Comparison of ENCODE assay signal across 23 mouse cellular contexts in genomic region chr19:10434927-10435326, GRCm38 (mm10). TPM values are rescaled to one million over a fixed set of nuclear protein-coding genes. Genes with fewer than 3 reads are reported as not detected.
DNase-seq lines count a peak whose midpoint lies in the region; ATAC-seq lines count a peak whose summit lies in the region.
"Had no signal": no experiment of that assay in that cellular context is flagged by ENCODE, and none has a peak within 500 bp of the region (broad histone marks: within the 10 kb centered on the region; RNA-seq: fewer than 3 reads in every experiment).

No protein-coding gene starts in this region.

- H3K4me3 ChIP-seq in heart, embryonic 13.5 days: no peak overlapping the region
- H3K4me3 ChIP-seq in lung, embryonic 15.5 days: no peak overlapping the region
- H3K4me3 ChIP-seq: embryonic facial prominence, embryonic 10.5 days; forebrain, embryonic 12.5 days; heart, embryonic 15.5 days; liver, embryonic 12.5 days had no signal

- H3K36me3 ChIP-seq in heart, embryonic 13.5 days: no peaks in the 10 kb centered on the region
- H3K36me3 ChIP-seq in lung, embryonic 15.5 days: no peaks in the 10 kb centered on the region
- H3K36me3 ChIP-seq: embryonic facial prominence, embryonic 10.5 days; G1E; heart, embryonic 15.5 days; liver, embryonic 12.5 days had no signal

- no peak for ATAC-seq in heart, embryonic 13.5 days (ENCODE audit: extremely low read depth, insufficient number of reproducible peaks, low FRiP score, low TSS enrichment)
- ATAC-seq in lung, embryonic 15.5 days (ENCODE audit: borderline replicate concordance, extremely low read depth, low FRiP score, low TSS enrichment): peak; percentile 68
- ATAC-seq: activated CD4-positive, CD25-positive, alpha-beta regulatory T cell, adult 4 months; hindbrain, postnatal 0 days; liver, embryonic 12.5 days had no signal

- H3K9ac ChIP-seq in heart, embryonic 13.5 days: no peak overlapping the region
- no peak overlapping the region for H3K9ac ChIP-seq in lung, embryonic 15.5 days
- H3K9ac ChIP-seq: forebrain, embryonic 12.5 days; heart, embryonic 15.5 days; liver, embryonic 12.5 days had no signal

- intact Hi-C loops in heart, postnatal 10 days (cut with DNase I): loop anchor here (5.0 kb wide), 1 partner anchor 178 kb away; no protein-coding TSS in a partner anchor

- DNase-seq in heart, postnatal 10 days: no peak
- peak; percentile 54 to 81 for DNase-seq in lung, postnatal 4 days
- no peak for DNase-seq in embryo, embryonic 11 days
- DNase-seq in embryo, embryonic 10.5 days (ENCODE audit: low spot score): no peak
- DNase-seq in natural killer cell, adult 2 months (ENCODE audit: low spot score in 2 of 2): no peak
- DNase-seq: adrenal gland, postnatal 10 days; cerebellum, postnatal 14 days; kidney, adult 9 months; kidney, postnatal 36 days; right cerebral cortex, adult 18-20 months had no signal

- H3K27ac ChIP-seq in heart, embryonic 13.5 days (replicated peaks): 0 out of 2 replicates have a peak overlapping the region, but pooled peaks have one; percentile 37
- H3K27ac ChIP-seq in lung, embryonic 15.5 days: peak overlapping the region; percentile 77
- H3K27ac ChIP-seq: embryonic facial prominence, embryonic 10.5 days; forebrain, embryonic 12.5 days; hindbrain, postnatal 0 days; liver, embryonic 12.5 days had no signal

- 71% methylated on average over 6 of the region's 6 CpGs for WGBS in heart, embryonic 13.5 days
- WGBS in lung, embryonic 15.5 days: 37% methylated on average over 6 of the region's 6 CpGs

- no peak overlapping the region for H3K4me2 ChIP-seq in heart, embryonic 13.5 days
- H3K4me2 ChIP-seq in lung, embryonic 15.5 days: peak overlapping the region; percentile 10; the same call in 1 of the 2 replicates
- H3K4me2 ChIP-seq: forebrain, embryonic 12.5 days; liver, embryonic 12.5 days; midbrain, embryonic 11.5 days had no signal

- peaks cover 40% of the 10 kb centered on the region for H3K4me1 ChIP-seq in heart, embryonic 13.5 days
- peaks cover 41% of the 10 kb centered on the region for H3K4me1 ChIP-seq in lung, embryonic 15.5 days

- H3K27me3 ChIP-seq in heart, embryonic 13.5 days (replicated peaks): peaks cover 56% of the 10 kb centered on the region
- no peaks in the 10 kb centered on the region for H3K27me3 ChIP-seq in lung, embryonic 15.5 days

- H3K9me3 ChIP-seq in heart, embryonic 13.5 days: no peaks in the 10 kb centered on the region
- H3K9me3 ChIP-seq in lung, embryonic 15.5 days: no peaks in the 10 kb centered on the region
- H3K9me3 ChIP-seq: embryonic facial prominence, embryonic 10.5 days; forebrain, embryonic 12.5 days; G1E; heart, embryonic 15.5 days; liver, embryonic 12.5 days had no signal

RNA-seq across cellular contexts. Expression of gene Lrrc10b, which starts 22.3 kb away (rescaled TPM):
- 0.09 and 0.11 TPM in 2 replicates for polyA plus RNA-seq in heart, embryonic 13.5 days (2015; fragmentation: Nextera tagmentation; extraction: Ambion mirVana)
- 1 to 10 TPM; 2.2 to 7.3 TPM for total RNA-seq in heart, postnatal 10 days (2021)
- polyA plus RNA-seq in lung, embryonic 15.5 days (2015; fragmentation: Nextera tagmentation; extraction: Ambion mirVana): 0.79 and 1.1 TPM in 2 replicates
- total RNA-seq: G1E; granulocyte monocyte progenitor cell, adult 5-6 weeks; hematopoietic stem cell, adult 5-6 weeks had no signal
- polyA plus RNA-seq: activated CD4-positive, CD25-positive, alpha-beta regulatory T cell, adult 4 months; G1E; limb, embryonic 11.5 days had no signal

RNA-seq across cellular contexts. Expression of gene Syt7, which starts 46.0 kb away (rescaled TPM):
- polyA plus RNA-seq in heart, embryonic 13.5 days (2015; fragmentation: Nextera tagmentation; extraction: Ambion mirVana): 0.43 and 0.61 TPM in 2 replicates
- total RNA-seq in heart, postnatal 10 days (2021): 10 to 100 TPM; 34.3 to 36.2 TPM
- 2.1 TPM in 2 replicates for polyA plus RNA-seq in lung, embryonic 15.5 days (2015; fragmentation: Nextera tagmentation; extraction: Ambion mirVana)
- total RNA-seq: granulocyte monocyte progenitor cell, adult 5-6 weeks; hematopoietic stem cell, adult 5-6 weeks had no signal
- polyA plus RNA-seq: G1E had no signal

RNA-seq across cellular contexts. Expression of gene Ppp1r32, which starts 47.8 kb away (rescaled TPM):
- polyA plus RNA-seq in heart, embryonic 13.5 days (2015; fragmentation: Nextera tagmentation; extraction: Ambion mirVana): 0.10 and 0.19 TPM in 2 replicates
- under 1 TPM; 0.40 to 0.93 TPM for total RNA-seq in heart, postnatal 10 days (2021)
- polyA plus RNA-seq in lung, embryonic 15.5 days (2015; fragmentation: Nextera tagmentation; extraction: Ambion mirVana): 0.81 and 0.87 TPM in 2 replicates
- total RNA-seq: hematopoietic stem cell, adult 5-6 weeks had no signal
- polyA plus RNA-seq: heart, embryonic 15.5 days; limb, embryonic 11.5 days; liver, embryonic 12.5 days had no signal

Comparison
In these comparisons a context has a peak if more than half of its experiments do, and no peak if none do; other contexts are left out.
1. DNase-seq: peak in lung, postnatal 4 days (2 of 2); none in heart, postnatal 10 days (0 of 2), embryo, embryonic 11 days (single experiment), embryo, embryonic 10.5 days (single experiment) and natural killer cell, adult 2 months (0 of 2).